Mouse (Mus musculus): ENCODE data around the gene Prph. TPM values are rescaled to one million over a fixed set of nuclear protein-coding genes. Genes with fewer than 3 reads are reported as not detected.

Prph gene
- total RNA-seq, 2 experiments from 2014 or later: 0.15 TPM; not detected in 1

DNA sequence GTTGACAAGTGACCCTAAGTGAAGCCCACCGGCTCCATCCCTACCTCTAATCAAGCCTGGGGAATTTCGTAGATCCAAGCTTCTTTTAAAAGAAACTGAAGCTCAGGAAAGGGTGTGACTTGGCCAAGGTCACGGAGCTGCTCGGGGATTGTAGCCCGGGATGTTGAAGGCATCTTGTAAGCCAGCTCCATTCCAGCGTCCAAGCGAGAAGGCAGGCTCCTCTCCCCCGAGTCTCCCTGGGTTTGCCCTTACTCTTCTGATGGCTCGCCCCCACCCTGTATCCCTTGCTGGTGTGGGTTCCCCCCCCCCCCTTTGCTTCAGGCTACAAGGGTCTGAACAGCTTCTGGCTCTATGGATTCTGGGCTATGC is 43.5 kb downstream of the Prph start:
- DNase-seq: no peak

DNA sequence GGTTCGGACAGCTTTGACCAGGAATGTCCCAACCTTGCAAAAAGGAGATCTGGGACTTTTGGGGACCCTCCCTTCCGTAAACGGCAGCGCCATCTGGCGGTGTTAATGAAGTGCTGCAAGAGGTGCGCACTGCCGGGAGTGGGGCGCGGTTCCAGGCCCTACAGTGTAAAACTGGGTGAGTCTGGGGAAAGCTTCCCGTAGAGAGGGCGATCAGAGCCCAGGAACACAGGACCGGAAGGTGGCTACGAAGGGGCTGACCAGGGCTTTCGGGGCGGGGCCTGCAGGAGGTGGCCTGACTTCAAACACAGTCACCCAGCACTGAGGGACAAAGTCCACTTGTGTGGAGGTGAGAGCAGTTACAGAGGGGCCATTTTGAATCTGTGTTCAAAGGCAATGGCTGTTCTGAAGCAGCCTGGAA is 44.2 kb downstream of the Prph start:
- peak; percentile 45 to 74 for DNase-seq

DNA sequence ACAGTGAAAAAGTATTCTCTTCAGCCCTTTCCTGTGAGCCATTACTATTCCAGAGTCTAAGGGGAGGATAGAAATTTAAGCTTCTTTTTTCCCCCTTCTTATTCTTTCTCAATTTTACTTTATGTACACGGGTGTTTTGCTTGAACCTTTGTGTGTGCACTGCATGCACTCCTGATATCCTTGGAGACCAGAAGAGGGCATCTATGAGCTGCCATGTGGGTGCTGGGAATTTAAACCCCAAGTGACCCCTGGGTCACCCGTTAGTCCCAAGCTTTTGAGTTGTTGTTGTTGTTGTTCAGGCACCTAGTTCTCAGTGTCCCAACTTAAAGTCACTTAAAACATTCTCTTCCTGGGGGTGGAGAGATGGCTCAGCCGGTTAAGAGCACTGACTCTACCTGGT is 45.0 kb downstream of the Prph start:
- DNase-seq: no peak

DNA sequence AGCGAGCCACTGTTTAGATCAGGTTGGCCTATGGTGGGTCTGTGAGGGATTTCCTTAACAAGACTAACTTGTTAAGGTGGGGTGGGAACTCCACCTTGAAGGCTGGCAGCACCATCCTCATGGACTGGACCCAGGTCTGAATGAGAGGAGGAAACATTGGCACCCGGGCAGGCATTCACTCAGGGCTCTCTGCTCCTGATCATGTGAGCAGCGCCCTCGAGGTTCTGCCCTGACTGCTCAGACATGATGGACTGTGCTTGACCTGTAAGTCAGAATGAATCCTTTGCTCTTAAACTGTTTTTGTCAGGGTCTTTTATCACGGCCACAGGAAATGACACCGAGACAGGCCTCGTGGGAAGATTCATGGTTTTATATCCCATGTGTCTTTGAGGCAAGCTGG is 50.3 kb downstream of the Prph start:
- no peak for DNase-seq

DNA sequence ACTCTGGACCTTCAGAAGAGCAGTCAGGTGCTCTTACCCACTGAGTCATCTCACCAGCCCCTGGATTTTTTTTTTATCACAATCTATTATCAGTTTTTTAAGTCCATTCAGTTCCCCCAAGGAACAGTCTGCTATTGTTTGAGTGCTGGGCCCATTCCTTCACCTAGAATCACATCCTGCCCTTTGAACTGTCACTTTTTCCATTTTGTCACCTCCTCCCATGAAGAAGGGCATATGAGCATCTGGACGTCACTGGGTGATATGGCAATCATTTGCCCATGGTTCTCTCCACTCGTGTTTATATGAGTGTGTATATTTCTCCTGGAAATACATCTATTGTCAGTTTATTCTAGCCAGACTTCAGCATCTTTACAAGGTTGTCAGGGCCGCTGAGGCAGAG is 52.9 kb downstream of the Prph start:
- DNase-seq: no peak

Small RNA genes within 50 kb of the gene (microRNA-seq; reads per million reads assigned to microRNA genes)
- gene Mir6960: 0 to 1.1 reads per million in 2 experiments

Other genes with a start within 250 kb of the Prph start
- under 1 TPM; 0.64 to 0.79 TPM for gene Ddn, start 245.7 kb upstream of the Prph start, total RNA-seq (2021)
- gene Prkag1, start 223.7 kb upstream of the Prph start, total RNA-seq (2021): 100 to 1,000 TPM; 107 to 125 TPM
- gene Kmt2d, start 184.0 kb upstream of the Prph start, total RNA-seq (2021): 10 to 100 TPM; 47.0 to 58.4 TPM
- gene Rhebl1, start 160.6 kb upstream of the Prph start, total RNA-seq (2021): 1 to 10 TPM; 1.5 to 2.2 TPM
- gene Dhh, start 156.6 kb upstream of the Prph start, total RNA-seq (2021): 1 to 10 TPM in 1 of 2 experiments, under 1 TPM in 1; 0.87 to 1.8 TPM
- 1 to 10 TPM; 7.4 to 9.8 TPM for gene Lmbr1l, start 136.9 kb upstream of the Prph start, total RNA-seq (2021)
- gene Tuba1b, start 120.6 kb upstream of the Prph start, total RNA-seq (2021): 100 to 1,000 TPM; 138 to 153 TPM
- gene Gm49450, start 101.6 kb upstream of the Prph start, total RNA-seq (2021): not detected
- 10 to 100 TPM; 63.6 to 78.8 TPM for gene Tuba1a, start 101.5 kb upstream of the Prph start, total RNA-seq (2021)
- 10 to 100 TPM; 31.8 to 41.4 TPM for gene Tuba1c, start 25.3 kb upstream of the Prph start, total RNA-seq (2021)
- under 1 TPM in 1 of 2 experiments, not detected in 1; 0.28 TPM for gene Troap, start 19.4 kb downstream of the Prph start, total RNA-seq (2021)
- gene C1ql4, start 32.6 kb downstream of the Prph start, total RNA-seq (2021): not detected
- 1 to 10 TPM in 1 of 2 experiments, under 1 TPM in 1; 0.37 to 1.2 TPM for gene Dnajc22, start 38.0 kb downstream of the Prph start, total RNA-seq (2021)
- 1 to 10 TPM; 7.1 to 7.7 TPM for gene Spats2, start 70.7 kb downstream of the Prph start, total RNA-seq (2021)
- gene Kcnh3, start 169.7 kb downstream of the Prph start, total RNA-seq (2021): under 1 TPM in 1 of 2 experiments, not detected in 1; 0.15 TPM
- gene Mcrs1, start 196.8 kb downstream of the Prph start, total RNA-seq (2021): 10 to 100 TPM; 37.3 to 40.1 TPM
- gene Prpf40b, start 239.9 kb downstream of the Prph start, total RNA-seq (2021): 10 to 100 TPM; 18.2 to 19.4 TPM
- gene Fam186b, start 240.7 kb downstream of the Prph start, total RNA-seq (2021): not detected

Data from heart, adult 18-20 months (tissue).